Mouse (Mus musculus): ENCODE measurements around the gene Ndufb2.

The Ndufb2 gene

DNA sequence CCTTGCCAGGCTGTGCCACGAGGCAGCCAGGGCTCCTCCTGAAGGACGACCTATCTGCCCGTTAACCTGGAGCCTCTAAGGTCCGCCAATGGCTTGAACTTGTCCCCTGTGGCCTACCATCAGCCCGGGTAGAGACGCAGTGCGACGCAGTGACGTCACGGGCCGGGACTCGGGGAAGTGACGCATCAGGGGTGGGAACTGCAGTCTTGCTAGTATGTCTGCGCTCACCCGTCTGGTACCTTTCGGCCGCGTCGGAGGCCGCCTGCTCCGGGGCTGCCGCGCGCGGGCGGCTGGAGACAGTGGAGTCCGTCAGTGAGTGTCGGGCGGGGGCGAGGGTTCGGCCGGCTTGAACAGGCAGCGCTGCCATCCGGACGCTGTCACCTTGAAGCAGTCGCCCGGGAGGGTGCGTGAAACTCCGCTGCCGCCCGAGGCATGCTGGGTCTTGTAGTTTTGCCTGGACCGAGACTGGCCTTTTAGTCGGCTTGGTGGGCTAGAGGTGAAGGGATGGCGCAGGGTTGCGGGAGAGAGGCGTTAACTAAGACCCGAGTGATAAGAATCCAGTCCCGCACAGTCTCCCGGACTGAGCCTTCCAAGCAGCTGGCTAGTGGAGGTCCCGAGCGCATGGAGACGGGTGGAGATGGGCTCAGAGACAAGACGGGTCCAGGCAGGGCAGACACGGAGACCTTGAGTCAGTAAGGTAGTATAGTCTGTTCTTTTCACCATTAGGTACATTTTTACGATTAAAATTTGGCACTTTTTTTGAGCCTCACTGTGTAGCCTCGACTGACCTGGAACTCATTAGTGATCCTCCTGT, at the start of gene Ndufb2:
Gene Ndufb2, plus strand, starts transcription at position 174 of the 814 bp plus-strand sequence.
- peak; percentile 96 for DNase-seq (ENCODE audit: low read depth, low spot score)

DNA sequence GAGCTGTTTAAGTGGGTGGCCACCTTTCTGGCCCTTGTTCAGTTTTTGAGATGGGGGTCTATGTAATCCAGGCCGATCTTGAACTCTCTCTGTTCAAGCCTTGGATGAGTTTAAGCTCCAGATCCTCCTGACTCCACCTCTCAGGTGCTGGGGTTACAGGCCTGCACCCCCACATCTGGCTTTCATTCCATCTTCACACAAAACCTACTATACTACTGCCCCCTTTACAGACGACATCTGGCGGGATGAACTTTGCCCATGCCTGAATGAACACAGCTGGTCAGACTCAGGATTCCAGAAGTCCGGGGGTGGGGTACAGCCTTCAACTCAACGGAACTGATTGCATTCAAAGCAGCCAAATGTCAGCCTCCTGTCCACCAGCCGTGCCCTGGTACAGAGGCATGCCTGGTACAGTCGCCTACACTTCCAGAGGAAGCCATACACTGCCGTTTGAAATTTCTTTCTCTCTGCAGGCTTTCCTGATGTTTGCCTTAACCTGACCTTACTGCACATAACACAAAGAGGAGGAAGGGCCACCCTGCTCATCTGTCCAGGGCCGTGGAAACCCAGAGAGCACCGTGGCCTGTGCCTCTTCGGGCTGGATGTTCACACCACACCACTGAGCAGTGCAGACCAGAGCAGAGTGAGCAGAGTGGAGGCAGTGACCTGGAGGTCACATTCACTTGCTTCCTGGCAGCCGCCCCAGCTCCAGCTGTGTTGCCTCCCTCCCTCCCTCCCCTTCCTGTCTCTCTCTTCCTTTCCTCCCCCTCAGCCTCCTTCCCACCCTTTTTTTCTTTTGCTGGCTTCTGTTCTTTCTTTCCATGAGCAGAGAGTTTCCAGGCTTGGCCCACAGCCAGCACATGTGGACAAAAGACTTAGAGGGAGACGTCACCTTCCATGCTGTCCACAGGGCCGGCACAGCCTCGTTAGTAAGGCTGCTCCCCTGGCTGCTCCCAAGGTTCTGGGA, 49.5 kb upstream of the Ndufb2 start:
- no peak for DNase-seq (ENCODE audit: low read depth, low spot score)

DNA sequence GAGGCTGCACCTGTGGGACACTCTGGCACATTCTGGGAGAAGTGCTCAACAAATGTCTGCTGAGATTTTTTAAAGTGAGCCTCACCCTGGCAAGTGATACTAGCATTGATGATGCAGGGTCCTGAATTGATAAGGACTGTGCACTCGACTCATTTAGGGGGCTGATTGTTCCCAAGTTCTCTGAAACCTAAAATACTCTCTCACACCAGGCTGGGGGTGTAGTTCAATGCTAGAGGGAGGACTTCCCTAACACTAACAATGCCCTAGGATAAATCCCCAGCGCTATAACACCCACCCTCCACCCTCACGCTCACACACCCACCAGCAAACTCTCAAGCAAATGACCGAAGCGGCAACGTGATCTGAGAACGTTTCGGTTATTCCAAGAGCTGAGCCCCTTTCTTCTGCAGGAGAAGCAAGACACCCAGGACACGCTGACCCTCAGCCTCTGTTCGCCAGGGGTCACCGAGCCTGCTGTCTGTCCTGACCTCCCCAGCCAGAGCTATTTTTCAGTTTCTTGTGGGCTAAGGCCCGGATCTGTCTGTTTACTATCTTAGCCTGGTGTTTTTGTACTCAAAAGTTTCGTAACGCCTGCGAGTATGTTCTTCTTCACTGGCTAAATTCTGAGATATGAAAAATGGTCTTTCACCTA, 48.5 kb upstream of the Ndufb2 start:
- no peak for DNase-seq (ENCODE audit: low read depth, low spot score)

DNA sequence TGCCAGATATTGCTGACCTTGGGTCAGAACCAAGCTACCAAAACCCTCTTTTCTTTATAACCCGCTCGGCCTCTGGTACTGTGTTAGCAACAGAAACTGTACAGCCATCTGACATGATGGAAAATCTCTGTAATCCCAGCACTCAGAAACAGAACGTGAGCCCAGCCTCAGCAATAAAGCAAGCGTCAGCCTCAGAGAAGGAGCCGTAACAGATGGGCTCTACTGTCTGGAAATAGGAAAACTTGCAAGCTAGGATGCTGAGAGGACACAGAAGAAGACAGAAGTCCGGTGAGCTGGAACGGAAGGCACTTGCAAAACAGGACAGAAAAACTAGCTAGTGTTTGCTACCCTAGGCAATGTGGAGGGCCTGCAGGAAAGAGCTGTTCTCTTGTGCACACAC, 46.9 kb upstream of the Ndufb2 start:
- DNase-seq (ENCODE audit: low read depth, low spot score) = no peak

DNA sequence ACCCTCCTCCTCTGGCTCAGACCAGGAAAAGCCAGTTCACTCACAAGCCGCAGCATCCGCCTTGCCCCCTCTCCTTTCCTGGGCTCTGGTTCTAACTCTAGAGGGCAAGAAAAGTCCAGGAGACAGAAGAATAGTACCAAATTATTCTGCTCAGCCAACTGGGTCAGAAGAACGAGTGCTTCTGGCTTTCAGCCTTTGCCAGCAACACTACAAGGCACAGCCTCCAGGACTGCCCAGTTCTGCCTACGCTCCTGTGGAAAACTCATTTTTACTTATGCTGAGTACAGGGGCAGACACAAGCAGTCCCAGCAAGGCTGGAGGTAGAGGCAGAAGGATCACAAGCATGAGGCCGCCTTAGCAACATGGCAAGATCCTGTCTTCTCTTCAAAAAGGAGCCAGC, 44.3 kb upstream of the Ndufb2 start:
- DNase-seq (ENCODE audit: low read depth, low spot score) = no peak

DNA sequence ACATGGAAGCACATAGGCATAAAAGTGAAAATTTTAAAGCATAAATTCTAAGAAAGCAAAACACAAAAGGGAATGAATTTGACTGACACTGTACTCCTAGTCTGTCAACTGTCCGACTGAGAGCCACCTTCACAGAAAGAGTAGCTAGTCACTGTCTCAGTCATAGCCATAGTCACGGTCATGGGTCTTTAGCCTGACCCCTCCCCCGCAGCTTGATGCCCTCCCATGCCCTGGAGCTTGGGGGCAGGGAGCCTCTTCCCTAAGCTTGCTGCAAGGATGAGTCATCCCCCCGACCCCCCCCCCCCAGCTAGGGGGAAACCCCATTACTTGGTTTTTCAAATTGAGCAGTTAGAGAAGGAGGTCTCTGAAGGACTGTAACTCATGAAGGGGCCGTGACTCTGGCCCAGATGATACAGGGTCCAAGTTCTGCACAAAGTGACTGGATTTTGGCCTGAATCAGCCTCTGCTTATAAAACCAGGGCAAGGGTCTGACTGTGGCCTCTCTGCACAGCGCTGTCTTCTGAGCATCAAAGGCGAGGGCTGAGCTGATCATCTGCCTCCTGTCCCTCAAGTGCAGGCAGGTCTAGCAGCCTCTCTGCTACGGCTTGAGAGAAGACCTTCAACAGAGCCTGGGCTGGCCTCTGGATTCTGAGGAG, 40.3 kb upstream of the Ndufb2 start:
- DNase-seq (ENCODE audit: low read depth, low spot score) = peak; percentile 20

DNA sequence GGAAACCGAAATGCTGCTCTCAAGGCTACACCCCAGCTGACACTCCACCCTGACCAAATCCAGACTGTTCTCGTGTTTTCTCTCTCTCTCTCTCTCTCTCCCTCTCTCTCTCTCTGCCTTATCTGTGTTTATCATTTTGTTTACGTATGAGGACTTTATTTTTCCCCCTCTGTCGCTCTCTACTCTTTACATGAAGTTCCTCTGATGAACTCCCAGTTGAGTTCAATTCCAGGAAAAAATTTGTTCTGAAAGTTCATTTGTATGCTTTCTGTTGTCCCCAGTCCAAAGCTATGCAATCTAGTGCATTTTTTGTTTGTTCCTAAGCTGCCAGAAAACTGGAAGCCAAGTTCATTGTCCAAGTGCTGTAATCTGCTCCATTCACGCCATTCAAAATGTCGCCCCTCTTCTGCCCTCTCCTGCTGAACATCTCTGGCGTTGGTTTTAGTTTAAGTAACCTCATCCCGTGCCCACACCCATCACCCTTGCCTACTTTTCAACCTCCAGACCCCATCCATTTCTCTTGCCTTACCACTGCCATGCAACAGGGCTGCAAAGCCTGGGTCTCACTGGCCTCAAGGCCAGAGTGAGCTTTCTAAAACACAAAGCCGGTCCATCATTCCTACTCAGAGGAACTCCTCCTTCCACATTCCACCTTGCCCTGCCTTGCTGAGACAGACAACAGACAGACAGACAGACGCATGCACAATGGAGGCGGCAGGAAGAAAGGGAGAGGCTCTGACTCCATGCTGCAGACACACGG, 37.3 kb upstream of the Ndufb2 start:
- DNase-seq (ENCODE audit: low read depth, low spot score) = no peak

DNA sequence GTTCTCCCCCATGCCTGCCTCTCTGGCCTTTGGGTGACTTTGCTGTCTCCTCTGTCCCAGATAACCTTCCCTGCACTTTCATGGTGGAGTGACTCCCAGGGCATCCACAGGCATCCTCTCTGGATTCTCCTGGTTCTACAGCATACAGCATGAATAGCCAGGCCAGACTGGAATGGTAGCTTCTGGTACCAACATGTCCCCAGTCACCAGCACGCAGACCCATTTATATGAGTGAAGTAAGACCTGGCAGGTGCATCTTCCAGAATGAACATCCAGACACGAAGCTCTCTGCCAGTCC, 36.8 kb upstream of the Ndufb2 start:
- no peak for DNase-seq (ENCODE audit: low read depth, low spot score)

DNA sequence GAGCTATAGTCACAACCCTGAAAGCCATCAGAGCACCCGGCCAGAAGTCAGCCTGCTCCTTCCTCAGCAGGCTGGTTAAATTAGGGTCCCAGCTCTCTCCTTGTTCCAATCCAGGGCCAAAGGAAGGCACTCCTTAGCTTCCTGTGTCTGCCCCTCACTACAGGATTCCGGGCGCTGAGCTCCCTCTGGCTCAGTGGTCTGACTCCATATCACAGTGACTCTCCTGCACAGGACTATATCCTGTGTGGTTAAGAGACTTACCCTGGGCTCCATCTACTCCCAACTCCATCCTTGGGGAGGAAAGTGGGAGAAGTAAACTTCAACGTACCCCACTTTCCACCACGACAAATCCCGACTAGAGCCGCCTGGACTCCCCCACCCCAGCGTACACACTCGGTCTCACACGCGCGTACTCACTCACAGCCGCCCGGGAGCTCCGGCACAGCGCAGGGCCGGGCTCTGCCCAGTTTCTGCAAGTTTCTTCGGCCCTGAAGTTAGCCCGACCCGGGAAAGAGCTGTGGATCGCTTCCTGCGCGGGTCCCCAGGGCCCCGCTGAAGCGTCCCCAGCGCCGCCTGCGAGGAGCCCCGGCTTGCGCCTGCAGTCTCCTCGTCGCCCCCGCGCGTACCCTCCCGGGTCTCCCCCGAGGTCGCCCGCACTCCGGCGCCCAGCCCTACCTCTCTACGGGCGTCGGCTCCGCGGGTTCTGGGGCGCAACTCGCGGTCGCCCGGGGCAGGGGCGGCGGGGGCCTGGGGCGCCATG, 35.3 kb upstream of the Ndufb2 start:
- DNase-seq (ENCODE audit: low read depth, low spot score) = peak; percentile 9

DNA sequence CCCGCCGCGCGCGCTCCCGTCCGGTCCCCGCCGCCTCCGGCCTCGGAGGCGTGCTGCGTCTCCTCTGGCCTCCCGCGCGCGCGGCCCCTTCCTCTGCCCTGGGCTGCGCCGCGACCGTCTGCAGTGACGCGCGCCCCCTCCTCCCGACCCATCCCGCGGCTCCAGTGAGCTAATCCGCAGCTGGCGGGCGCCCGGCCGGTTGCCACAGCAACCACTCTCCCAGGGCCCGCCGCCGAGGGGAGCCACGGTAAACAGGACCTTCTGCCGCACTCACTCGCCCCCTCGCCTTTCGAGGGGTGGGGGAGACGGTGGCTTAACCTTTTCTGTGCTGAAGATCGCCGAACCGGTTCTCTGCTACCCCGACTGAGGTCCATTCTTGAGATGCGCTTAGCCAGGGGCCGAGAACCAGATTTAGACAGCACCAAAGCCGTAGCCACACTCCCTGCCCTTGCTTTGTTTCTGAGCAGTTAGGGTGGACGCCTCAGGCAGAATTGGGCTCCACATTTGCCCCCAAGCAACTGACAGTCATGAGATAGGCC, 34.6 kb upstream of the Ndufb2 start, which contains the start of gene Dennd2a:
Gene Dennd2a, minus strand, starts transcription at position 145 of the 539 bp plus-strand sequence.
- DNase-seq (ENCODE audit: low read depth, low spot score) = peak; percentile 17

DNA sequence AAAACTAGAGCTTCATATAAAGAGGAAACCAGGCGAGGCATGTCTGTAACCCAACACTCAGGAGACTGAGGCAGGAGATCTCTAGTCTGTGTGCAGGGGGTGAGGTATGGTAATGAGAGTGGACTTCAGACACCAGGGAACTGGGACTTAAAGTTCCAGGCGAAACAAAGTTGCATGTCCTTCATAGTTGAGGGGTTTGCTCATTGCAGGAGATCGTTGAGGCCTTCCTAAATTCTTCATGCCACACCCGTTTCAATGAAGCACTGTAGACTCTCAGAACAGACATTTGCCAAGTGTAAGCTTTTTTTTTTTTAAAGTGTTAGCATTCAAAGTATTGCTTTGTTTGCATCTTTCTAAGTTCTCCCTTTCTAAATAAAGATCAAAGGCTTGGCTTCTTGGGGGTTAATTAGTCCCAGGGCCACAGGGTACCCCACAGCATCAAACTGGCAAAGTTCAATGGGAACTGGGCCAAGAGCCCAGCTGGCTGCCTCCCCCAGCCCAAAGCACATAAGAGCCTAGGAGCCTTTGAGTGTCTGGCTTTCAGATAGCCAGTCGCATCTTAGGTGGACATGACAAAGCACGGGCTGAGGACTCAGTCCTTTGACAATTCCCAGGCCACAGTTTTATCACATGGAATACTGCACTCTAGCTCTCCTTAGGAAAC, 33.0 kb upstream of the Ndufb2 start:
- no peak for DNase-seq (ENCODE audit: low read depth, low spot score)

DNA sequence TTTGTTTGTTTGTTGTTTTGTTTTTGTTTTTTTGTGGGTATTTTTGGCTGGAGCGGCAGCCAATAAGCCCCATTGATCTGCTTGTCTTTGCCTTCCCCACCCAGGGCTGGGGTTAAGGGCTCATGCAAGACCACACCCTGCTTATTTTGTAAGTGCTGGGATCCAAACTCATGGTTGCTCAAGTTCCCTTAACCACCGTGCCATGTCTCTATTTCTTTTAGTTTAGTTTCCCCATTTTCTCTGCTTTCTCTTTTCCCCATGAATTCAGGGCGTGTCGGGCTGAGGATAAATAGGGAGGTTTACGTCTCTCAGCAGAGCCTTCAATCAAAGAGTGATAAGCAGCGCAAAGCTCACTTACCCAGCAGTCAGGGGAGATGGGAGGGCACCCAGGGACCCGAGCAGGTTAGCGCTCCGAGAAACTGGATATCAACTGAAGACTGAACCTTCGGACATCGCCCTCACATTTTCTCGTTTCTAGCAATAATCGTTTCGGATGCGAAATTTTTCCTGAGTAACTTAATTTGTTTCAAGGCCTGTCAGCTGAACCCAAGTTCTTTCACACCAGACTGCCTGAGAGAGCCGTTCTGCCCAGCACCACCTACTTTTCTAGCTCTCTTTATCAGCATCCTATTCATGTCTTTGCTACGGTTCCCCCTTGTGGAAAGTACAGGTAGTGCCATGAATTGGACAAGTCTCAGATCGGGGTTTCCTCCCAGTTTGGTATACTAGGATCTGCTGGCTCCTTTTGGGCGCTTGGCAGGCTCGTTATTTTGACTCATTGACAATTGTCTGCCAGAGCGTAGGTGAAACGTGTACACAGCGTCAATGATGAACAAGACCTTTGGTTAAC, 30.0 kb upstream of the Ndufb2 start:
- peak; percentile 89 for DNase-seq (ENCODE audit: low read depth, low spot score)

DNA sequence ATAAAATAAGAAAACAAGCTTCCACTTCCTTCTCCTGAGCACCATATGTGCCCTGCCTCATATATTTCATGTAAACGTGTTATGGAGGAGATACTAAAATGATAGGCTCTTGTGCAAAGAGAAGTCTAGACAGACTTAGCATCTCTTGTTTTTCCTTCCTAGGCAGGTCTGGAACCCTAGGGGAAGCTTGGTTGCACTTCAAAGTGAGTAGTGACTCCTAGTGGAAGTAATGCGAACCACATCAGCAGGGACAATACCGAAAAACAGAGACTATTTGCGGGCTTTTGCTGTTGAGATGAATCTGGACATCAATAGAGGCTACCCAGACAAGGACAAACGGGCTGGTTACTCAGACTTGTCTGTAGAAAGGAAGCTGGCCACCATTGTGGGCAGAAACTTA, 24.8 kb upstream of the Ndufb2 start:
- peak; percentile 73 for DNase-seq (ENCODE audit: low read depth, low spot score)

DNA sequence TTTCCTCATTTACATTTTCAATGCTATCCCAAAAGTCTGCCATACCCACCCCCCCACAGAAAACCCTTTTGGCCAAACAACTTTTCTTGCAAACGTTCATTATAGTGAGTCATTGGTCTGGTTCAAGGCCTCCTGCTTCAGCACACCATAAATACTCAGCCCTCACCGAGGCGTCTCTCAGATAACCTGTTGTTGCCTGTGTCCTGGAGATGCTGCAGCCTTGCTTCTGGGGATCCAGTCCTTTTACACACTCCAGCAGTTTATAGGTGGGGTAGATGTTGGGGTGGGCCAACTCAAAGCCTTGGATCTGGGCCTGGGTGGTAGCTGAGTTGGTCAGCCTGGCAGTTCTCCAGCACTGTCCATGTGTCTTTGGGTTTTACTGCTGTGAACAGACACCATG, 21.9 kb upstream of the Ndufb2 start:
- DNase-seq (ENCODE audit: low read depth, low spot score) = no peak

DNA sequence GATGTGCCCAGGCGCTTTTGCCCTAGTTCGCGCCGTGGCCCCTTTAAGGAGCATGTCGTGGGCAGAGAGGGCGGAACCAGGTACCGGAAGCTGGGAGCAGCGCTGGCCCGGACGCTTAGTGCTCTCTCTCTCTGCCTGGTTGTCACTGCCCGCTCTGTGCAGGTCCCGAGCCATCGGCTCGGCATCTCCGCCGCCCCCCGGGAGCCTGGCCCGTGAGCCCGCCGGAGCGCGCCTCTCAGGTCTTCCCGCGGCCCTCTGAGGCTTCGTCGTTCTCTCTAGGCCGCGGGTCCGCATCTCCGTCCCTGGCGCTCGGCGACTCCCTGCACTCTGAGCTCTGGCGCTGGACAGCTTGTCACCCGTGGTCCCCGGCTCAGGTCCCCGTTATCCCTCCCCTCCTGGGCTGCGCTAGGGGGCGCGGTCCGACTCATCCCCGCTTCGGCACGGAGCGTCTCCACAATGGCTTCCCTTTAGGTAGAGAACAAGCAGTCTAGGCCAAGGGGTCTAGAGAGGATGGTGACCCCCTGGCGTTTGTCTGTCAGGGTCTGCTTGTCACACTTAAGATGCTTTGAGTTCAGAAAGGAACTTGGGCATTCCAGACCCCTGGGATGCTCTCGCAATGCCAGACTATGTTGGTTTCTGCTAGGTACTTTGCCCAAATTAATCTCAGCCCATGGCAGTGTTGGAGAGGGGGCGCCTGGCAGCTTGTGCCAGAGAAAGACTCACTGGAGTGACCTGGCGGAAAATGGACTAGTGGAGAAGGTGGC, 18.4 kb upstream of the Ndufb2 start, which contains the start of gene Adck2:
Gene Adck2, plus strand, starts transcription at position 83 of the 764 bp plus-strand sequence.
- peak; percentile 87 for DNase-seq (ENCODE audit: low read depth, low spot score)

DNA sequence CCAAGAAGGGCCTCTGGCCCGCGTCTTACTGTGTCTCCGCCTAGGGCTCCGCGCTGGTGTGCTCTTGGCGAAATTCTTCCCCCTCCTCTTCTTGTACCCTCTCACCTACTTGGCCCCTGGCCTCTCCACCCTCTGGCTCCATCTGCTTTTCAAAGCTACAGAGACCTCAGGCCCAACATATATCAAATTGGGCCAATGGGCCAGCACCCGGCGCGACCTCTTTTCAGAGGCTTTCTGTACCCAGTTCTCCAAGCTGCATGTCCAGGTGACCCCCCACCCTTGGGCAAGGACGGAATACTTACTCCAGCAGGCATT, 17.9 kb upstream of the Ndufb2 start:
- DNase-seq (ENCODE audit: low read depth, low spot score) = no peak

DNA sequence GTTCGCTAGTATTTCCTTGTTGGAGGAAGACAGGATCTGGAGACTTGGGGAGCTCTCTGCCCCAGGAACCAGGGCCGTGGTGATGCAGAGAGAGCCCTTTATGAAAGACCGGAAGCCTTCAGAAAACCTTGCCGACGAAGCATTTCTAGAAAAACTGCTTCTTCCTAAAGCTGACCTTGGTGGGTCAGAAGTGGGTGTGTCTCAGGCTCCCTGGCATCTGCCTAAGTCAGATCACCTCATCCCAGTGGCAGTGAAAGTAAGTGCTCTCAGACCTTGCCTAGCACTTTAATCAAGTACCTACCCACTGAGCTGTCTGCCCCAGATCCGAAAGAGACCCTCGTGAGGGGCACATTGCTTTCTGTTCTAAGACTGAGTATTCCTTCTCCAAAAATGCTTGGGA, 17.4 kb upstream of the Ndufb2 start:
- peak; percentile 6 for DNase-seq (ENCODE audit: low read depth, low spot score)

DNA sequence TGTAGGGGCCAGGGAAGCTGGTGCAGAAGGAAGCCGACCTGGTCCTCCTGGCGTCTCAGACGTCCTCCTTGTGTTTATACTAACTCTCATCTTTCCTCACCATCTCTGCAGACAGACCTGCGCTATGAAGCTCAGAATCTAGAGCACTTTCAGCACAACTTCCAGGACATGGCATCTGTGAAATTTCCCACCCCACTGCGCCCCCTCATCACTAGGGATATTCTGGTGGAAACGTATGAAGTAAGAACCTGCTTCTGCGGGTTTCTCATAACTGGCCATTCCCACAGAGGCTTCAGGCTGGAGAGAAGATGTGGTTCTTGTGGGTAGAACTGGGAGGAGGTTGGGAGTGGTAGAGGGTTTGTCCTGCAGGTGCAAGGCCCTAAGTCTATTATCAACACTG, 12.8 kb upstream of the Ndufb2 start:
- no peak for DNase-seq (ENCODE audit: low read depth, low spot score)

Measured in CD4-positive, CD25-positive, alpha-beta regulatory T cell, adult 2 months (primary cell).